Mouse (Mus musculus) intestine, embryonic 16.5 days (tissue): Measurements from ENCODE around the gene Gga1. TPM values are rescaled to one million over a fixed set of nuclear protein-coding genes. Genes with fewer than 3 reads are reported as not detected.

Source experiments
- ATAC-seq: fragments of 200-750 bp; cut with Nextera tagmentation; 2 replicates; pipeline ENCODE4 v1.8.0; 2017; ENCODE audit warnings: moderate TSS enrichment, moderate library complexity
- H3K27ac ChIP-seq: fragments of 300-500 bp; sonication (generic); 2 replicates; pipeline ENCODE4 v1.5.1; 2014; ENCODE audit warnings: mild to moderate bottlenecking, low read length
- H3K27me3 ChIP-seq: fragments of 300-500 bp; sonication (generic); replicated peaks from 2 replicates; pipeline ENCODE4 v1.6.1; 2014; ENCODE audit warnings: low read length, control low read depth, mixed read lengths; ENCODE audit not compliant: control insufficient read depth, insufficient read depth
- H3K36me3 ChIP-seq: fragments of 300-500 bp; sonication (generic); 2 replicates; pipeline ENCODE4 v1.6.1; 2014; ENCODE audit warnings: low read length, control low read depth; ENCODE audit not compliant: control insufficient read depth, insufficient read depth
- H3K4me1 ChIP-seq: fragments of 300-500 bp; sonication (generic); 2 replicates; pipeline ENCODE4 v1.6.1; 2014; ENCODE audit warnings: low read length, control low read depth, mixed read lengths; ENCODE audit not compliant: control insufficient read depth, insufficient read depth
- H3K4me2 ChIP-seq: fragments of 300-500 bp; sonication (generic); 2 replicates; pipeline ENCODE4 v1.6.1; 2014; ENCODE audit warnings: low read depth, low read length, control low read depth
- H3K4me3 ChIP-seq: fragments of 300-500 bp; sonication (generic); 2 replicates; pipeline ENCODE4 v1.5.1; 2014; ENCODE audit warnings: mild to moderate bottlenecking, low read length
- H3K9ac ChIP-seq: fragments of 300-500 bp; sonication (generic); 2 replicates; pipeline ENCODE4 v1.6.1; 2014; ENCODE audit warnings: low read depth, low read length
- H3K9me3 ChIP-seq: fragments of 300-500 bp; sonication (generic); 2 replicates; pipeline ENCODE4 v1.6.1; 2016; ENCODE audit warnings: low read length, control low read depth; ENCODE audit not compliant: control insufficient read depth
- WGBS: fragments of 180-500 bp; shearing (Covaris S2); extraction: QIAGEN DNeasy Blood & Tissue Kit; methylation state at CpG from one replicate; pipeline ENCODE4 v1.1.7; 2014; 5-methylcytosine and 5-hydroxymethylcytosine counted together
- polyA plus RNA-seq: library from polyadenylated mRNA; unstranded; fragments of >200 nt; fragmentation: Nextera tagmentation; extraction: Ambion mirVana; gene quantifications from 2 replicates; pipeline ENCODE4 v1.2.1, GENCODE M21; 2015

The Gga1 gene
- 56.3 and 57.4 TPM in 2 replicates for polyA plus RNA-seq

GRCm38 (mm10) chr15:78876991-78877809 is at the start of gene Gga1:
Gga1 (plus strand) TSS chr15:78877190.
- under 1% methylated on average over 58 of the region's 95 CpGs for whole genome bisulfite sequencing
- Histone ChIP-seq H3K4me2 (peak within 1 kb of the TSS; percentile 90), H3K9ac (peak within 1 kb of the TSS; percentile 90), H3K9me3 (no peaks in the 10 kb centered on the region), H3K4me1 (peaks cover 31% of the 10 kb centered on the region), H3K27ac (peak within 1 kb of the TSS; percentile 99), H3K27me3 (no peaks in the 10 kb centered on the region), H3K36me3 (peaks cover 8% of the 10 kb centered on the region; the same call in 1 of the 2 replicates), H3K4me3 (peak within 1 kb of the TSS; percentile 83)
- ATAC-seq = peak; percentile 92

DNA sequence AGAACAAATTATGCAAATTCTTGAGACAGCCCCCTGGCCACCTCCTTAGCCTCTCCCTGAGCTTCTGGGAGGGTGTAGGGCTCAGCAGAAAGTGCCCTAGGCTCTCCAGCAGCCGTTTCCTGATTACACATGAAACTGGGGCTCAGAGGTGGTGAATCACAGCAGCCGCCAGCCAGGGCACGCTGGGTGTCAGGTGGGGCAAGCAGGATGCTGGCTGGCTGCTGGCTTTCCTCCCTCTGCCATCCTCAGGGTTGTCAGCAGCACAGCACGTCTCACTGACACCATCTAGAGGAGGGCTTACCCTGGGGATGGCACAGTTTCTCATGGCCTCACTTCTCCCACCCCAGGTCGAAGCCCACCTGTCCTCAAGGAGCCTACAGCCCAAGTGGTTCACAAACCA is 48.7 kb upstream of the Gga1 start:
- Histone ChIP-seq H3K4me3 (no peak overlapping the region), H3K9me3 (no peaks in the 10 kb centered on the region), H3K4me1 (peaks cover 37% of the 10 kb centered on the region), H3K9ac (no peak overlapping the region), H3K36me3 (no peaks in the 10 kb centered on the region), H3K27me3 (no peaks in the 10 kb centered on the region), H3K4me2 (no peak overlapping the region), H3K27ac (no peak overlapping the region)
- 23% methylated on average over 5 of the region's 5 CpGs for WGBS
- ATAC-seq = no peak

DNA sequence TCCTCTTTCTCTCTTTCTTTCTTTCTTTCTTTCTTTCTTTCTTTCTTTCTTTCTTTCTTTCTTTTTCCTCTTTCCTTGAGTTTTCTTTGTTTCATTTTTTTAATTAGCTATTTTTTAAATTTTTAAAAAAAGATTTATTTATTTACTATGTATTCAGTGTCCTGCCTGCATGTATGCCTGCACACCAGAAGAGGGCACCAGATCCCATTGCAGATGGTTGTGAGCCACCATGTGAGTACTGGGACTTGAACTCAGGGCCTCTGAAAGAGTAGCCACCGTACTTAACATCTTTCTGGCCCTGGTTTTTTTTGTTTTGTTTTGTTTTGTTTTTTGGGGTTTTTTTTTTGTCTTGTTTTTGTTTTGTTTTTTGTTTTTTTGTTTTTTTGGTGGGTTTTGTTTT is 47.4 kb upstream of the Gga1 start:
- H3K9me3 ChIP-seq = no peaks in the 10 kb centered on the region

DNA sequence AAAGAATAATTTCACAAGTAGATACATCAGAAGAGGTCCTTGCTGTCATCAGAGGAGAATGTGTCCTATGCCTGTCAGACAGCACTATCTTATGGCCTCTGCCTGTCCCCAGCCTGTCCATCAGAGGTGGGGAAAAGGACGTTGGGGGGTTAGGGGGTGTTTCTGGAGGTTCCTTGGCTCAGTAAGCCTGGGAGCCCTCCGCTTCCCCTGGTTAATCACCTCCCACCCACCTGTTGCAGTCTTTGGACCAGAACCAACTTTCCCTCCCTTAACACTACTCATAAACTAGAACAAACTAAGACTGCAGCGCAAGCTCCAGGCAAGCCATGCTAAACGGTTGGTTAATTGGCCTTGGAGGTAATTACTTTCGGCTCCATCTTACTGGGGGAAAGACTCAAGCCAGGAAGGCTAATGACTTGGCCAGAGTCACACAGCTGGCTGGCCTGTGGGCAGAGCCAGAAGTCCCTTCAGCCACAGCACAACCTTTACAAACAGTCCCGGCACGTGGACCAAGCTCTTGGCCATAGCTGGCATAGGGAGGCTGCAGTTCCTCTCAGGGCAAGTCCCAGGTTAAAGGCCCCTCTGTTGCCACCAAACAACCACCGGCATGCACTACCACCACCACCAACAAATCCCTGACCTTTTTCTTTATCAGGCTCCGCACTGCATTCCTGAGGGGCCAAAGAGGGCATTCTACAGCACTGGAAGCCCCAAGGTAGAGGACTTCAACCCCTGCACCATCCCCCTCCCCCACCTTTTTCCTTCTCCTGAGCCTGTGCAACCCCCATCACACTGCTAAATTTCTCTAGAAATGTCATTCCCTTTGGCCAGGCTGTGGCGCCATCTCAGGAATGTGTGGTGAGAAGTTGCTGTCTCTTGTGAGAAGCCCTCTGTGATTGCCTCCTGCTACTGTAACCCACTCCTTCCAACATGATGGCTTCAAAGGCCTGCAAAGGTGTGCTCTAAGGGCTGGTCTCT is 46.0 kb upstream of the Gga1 start:
- H3K4me3 ChIP-seq = no peak overlapping the region
- ATAC-seq = no peak
- peaks cover 63% of the 10 kb centered on the region for H3K4me1 ChIP-seq
- H3K27me3 ChIP-seq = no peaks in the 10 kb centered on the region
- H3K4me2 ChIP-seq = no peak overlapping the region
- WGBS = 50% methylated on average over 10 of the region's 10 CpGs
- peak overlapping the region; percentile 64; the same call in 1 of the 2 replicates for H3K9ac ChIP-seq
- no peaks in the 10 kb centered on the region for H3K9me3 ChIP-seq
- H3K27ac ChIP-seq = peak overlapping the region; percentile 95
- no peaks in the 10 kb centered on the region for H3K36me3 ChIP-seq

More for the DNA sequence above, 47.4 kb upstream of the Gga1 start:
- Histone ChIP-seq H3K27ac (no peak overlapping the region), H3K9ac (no peak overlapping the region), H3K27me3 (no peaks in the 10 kb centered on the region), H3K4me2 (no peak overlapping the region), H3K36me3 (no peaks in the 10 kb centered on the region), H3K4me1 (peaks cover 49% of the 10 kb centered on the region), H3K4me3 (no peak overlapping the region)
- WGBS = 100% methylated on average over 1 of the region's 1 CpGs
- ATAC-seq = no peak

- H3K4me1 ChIP-seq = peaks cover 64% of the 10 kb centered on the region
- peak overlapping the region; percentile 64 for H3K9ac ChIP-seq
- no peaks in the 10 kb centered on the region for H3K36me3 ChIP-seq
- H3K27me3 ChIP-seq = no peaks in the 10 kb centered on the region
- ATAC-seq = peak; percentile 63
- 37% methylated on average over 19 of the region's 19 CpGs for WGBS
- H3K27ac ChIP-seq = peak overlapping the region; percentile 95
- peak overlapping the region; percentile 19 for H3K4me2 ChIP-seq
- no peaks in the 10 kb centered on the region for H3K9me3 ChIP-seq
- H3K4me3 ChIP-seq = peak overlapping the region; percentile 0
Observed at GRCm38 (mm10) chr15:78831720-78832657, 45.0 kb upstream of the Gga1 start.

- Histone ChIP-seq H3K36me3 (no peaks in the 10 kb centered on the region), H3K4me3 (no peak overlapping the region; the same call in 1 of the 2 replicates), H3K4me1 (peaks cover 63% of the 10 kb centered on the region), H3K4me2 (0 out of 2 replicates have a peak overlapping the region, but pooled peaks have one; percentile 19), H3K9me3 (no peaks in the 10 kb centered on the region), H3K9ac (peak overlapping the region; percentile 64), H3K27ac (peak overlapping the region; percentile 95), H3K27me3 (no peaks in the 10 kb centered on the region)
- ATAC-seq = peak; percentile 49
- 24% methylated on average over 14 of the region's 14 CpGs for WGBS
Observed at GRCm38 (mm10) chr15:78832701-78833123, 44.3 kb upstream of the Gga1 start.

GRCm38 (mm10) chr15:78833582-78833981 is 43.4 kb upstream of the Gga1 start:
- peaks cover 59% of the 10 kb centered on the region for H3K4me1 ChIP-seq
- ATAC-seq = no peak

GRCm38 (mm10) chr15:78834233-78835005 is 42.6 kb upstream of the Gga1 start:
- no peak overlapping the region for H3K9ac ChIP-seq
- H3K4me2 ChIP-seq = no peak overlapping the region
- no peak overlapping the region for H3K4me3 ChIP-seq
- H3K27me3 ChIP-seq = no peaks in the 10 kb centered on the region
- no peaks in the 10 kb centered on the region for H3K9me3 ChIP-seq
- H3K4me1 ChIP-seq = peaks cover 58% of the 10 kb centered on the region
- ATAC-seq = no peak
- H3K36me3 ChIP-seq = no peaks in the 10 kb centered on the region
- peak overlapping the region; percentile 95 for H3K27ac ChIP-seq
- 38% methylated on average over 10 of the region's 10 CpGs for WGBS

More at GRCm38 (mm10) chr15:78833582-78833981, 43.4 kb upstream of the Gga1 start:
- no peaks in the 10 kb centered on the region for H3K27me3 ChIP-seq
- H3K27ac ChIP-seq = peak overlapping the region; percentile 95
- no peak overlapping the region for H3K9ac ChIP-seq
- H3K4me2 ChIP-seq = no peak overlapping the region
- no peaks in the 10 kb centered on the region for H3K36me3 ChIP-seq
- WGBS = 86% methylated on average over 3 of the region's 3 CpGs
- H3K4me3 ChIP-seq = no peak overlapping the region
- no peaks in the 10 kb centered on the region for H3K9me3 ChIP-seq
